Mouse (Mus musculus): Measurements from ENCODE around the gene Cfap221.

Gene Cfap221

GRCm38 (mm10) chr1:119902551-119903230, 94.3 kb downstream of the Cfap221 start:
- peak; percentile 62 to 64 for DNase-seq

GRCm38 (mm10) chr1:119899195-119900123, 97.6 kb downstream of the Cfap221 start:
- no peak for DNase-seq

- peak; percentile 74 to 75 for DNase-seq
Measured at GRCm38 (mm10) chr1:119894936-119895335, 102.1 kb downstream of the Cfap221 start.

- no peak for DNase-seq
Measured at GRCm38 (mm10) chr1:119893600-119893999, 103.4 kb downstream of the Cfap221 start.

GRCm38 (mm10) chr1:119892933-119893332, 104.1 kb downstream of the Cfap221 start:
- DNase-seq: no peak

- peak in 1 of 2 experiments; percentile 48 for DNase-seq
Measured at GRCm38 (mm10) chr1:119891865-119892264, 105.2 kb downstream of the Cfap221 start.

- no peak for DNase-seq
Measured at GRCm38 (mm10) chr1:119891149-119891548, 105.9 kb downstream of the Cfap221 start.

GRCm38 (mm10) chr1:119889347-119889746, 107.7 kb downstream of the Cfap221 start:
- no peak for DNase-seq

- no peak for DNase-seq
Measured at GRCm38 (mm10) chr1:119886320-119886719, 110.7 kb downstream of the Cfap221 start.

GRCm38 (mm10) chr1:119884272-119884671, 112.8 kb downstream of the Cfap221 start:
- peak; percentile 39 to 43 for DNase-seq

GRCm38 (mm10) chr1:119878909-119879308, 118.1 kb downstream of the Cfap221 start:
- DNase-seq: no peak

- DNase-seq: no peak
Measured at GRCm38 (mm10) chr1:119877469-119877868, 119.6 kb downstream of the Cfap221 start.

Measured in cerebellum, postnatal 36 days (tissue).